Mouse (Mus musculus): ENCODE measurements at regions not wholly inside any gene's neighbourhood (a gene's known extent, or its start where the extent isn't known, plus 50 kb on each side); places are given as distances from the start of the nearest gene placed in this dataset.

GRCm38 (mm10) chr14:100752746-100753145 lies 447.4 kb downstream of the Prr30 start:
- no peak for TF ChIP-seq TAL1 (IDR thresholded peaks at IDR 0.05; ENCODE audit: low read length)
- no peak for TF ChIP-seq GATA1 (IDR thresholded peaks at IDR 0.05; ENCODE audit: low read length)
